In the genomic region with DNA sequence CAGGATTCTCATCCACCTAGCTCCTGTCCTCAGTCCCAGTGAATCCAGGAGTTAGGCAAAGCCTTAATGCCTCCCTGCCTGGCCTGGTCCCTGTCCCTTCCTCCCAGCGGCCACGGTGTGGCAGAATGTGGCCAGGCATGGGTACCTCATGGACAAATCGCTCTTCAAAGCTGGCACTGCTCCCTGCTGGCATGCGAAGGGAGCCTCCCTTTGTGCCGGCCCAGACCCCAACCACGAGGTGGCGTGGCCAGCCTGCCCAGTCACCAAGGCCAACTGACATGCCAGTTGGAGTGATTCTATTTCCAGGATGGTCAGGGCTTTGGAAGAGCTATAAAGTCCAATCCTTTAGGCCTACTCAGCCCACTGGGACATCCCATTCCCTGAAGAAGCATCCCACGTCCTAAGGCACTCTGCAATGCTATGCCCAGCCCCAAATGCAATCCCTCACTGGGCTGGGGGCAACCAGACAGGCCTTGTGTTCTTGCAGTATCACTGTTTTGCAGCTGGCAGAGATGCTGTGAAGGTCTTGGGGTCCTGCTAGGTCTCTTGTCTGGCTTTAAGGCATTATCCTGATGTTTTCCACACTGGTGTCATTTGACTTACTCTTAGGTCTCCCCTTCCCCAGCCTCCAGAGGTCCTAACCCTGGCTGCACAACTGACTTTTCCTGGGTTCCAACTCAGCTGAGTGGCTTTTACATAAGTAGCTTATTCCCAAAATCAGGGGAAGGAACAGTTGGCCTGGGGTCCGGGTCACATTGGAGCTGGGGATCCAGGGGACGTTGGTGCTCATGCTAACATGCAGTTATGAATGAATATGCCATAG, we compare ENCODE assay signal across 9 mouse cellular contexts. TPM values are rescaled to one million over a fixed set of nuclear protein-coding genes. Genes with fewer than 3 reads are reported as not detected.
A peak's percentile ranks its signal among the peaks of the same experiment; 100 is the strongest.
DNase-seq lines count a peak whose midpoint lies in the region; ATAC-seq and TF ChIP-seq lines count a peak whose summit lies in the region.
"Had no signal": no experiment of that assay in that cellular context is flagged by ENCODE, and none has a peak within 500 bp of the region (broad histone marks: within the 10 kb centered on the region; RNA-seq: fewer than 3 reads in every experiment).

No protein-coding gene starts in this region.

- no peak overlapping the region for H3K4me2 ChIP-seq in hindbrain, embryonic 12.5 days (replicated peaks)
- H3K4me2 ChIP-seq in CH12.LX (ENCODE audit: insufficient read depth, low read depth, poor library complexity, severe bottlenecking) = no peak overlapping the region
- H3K4me2 ChIP-seq in heart, embryonic 16.5 days (ENCODE audit: low read depth, low read length) = no peak overlapping the region

- peaks cover 6% of the 10 kb centered on the region; the same call in 1 of the 2 replicates for H3K36me3 ChIP-seq in hindbrain, embryonic 10.5 days
- H3K36me3 ChIP-seq in hindbrain, embryonic 12.5 days = no peaks in the 10 kb centered on the region
- H3K36me3 ChIP-seq in CH12.LX (replicated peaks in 1 of 2; ENCODE audit: control insufficient read depth in 1 of 2, insufficient read depth in 1 of 2, low read length in 1 of 2) = peaks cover 0 to 13% of the 10 kb centered on the region in 2 experiments
- H3K36me3 ChIP-seq in heart, embryonic 16.5 days (ENCODE audit: control insufficient read depth, insufficient read depth) = no peaks in the 10 kb centered on the region

- TF ChIP-seq EP300 in CH12.LX (IDR thresholded peaks at IDR 0.05; ENCODE audit: low read length) = no peak

- no peak overlapping the region for H3K9ac ChIP-seq in hindbrain, embryonic 12.5 days
- H3K9ac ChIP-seq in CH12.LX (ENCODE audit: insufficient read depth, low read depth) = no peak overlapping the region
- H3K9ac ChIP-seq in heart, embryonic 16.5 days (ENCODE audit: low read length) = 0 out of 2 replicates have a peak overlapping the region, but pooled peaks have one; percentile 18

- TF ChIP-seq RAD21 in CH12.LX (IDR thresholded peaks at IDR 0.05; ENCODE audit: low read depth, low read length) = peak; percentile 12

- dilution Hi-C loops in CH12.LX (cut with MboI; ENCODE audit: extremely low pct_ligation_motif_present, extremely low pct_unique_long_range_greater_than_20kb, low sequenced_read_pairs) = no loop called here

- peaks cover 67% of the 10 kb centered on the region for H3K4me1 ChIP-seq in hindbrain, embryonic 10.5 days (replicated peaks)
- H3K4me1 ChIP-seq in hindbrain, embryonic 12.5 days = peaks cover 32% of the 10 kb centered on the region
- H3K4me1 ChIP-seq in CH12.LX (ENCODE audit: control insufficient read depth in 1 of 2, insufficient read depth in 2 of 2) = peaks cover 0 to 6% of the 10 kb centered on the region in 2 experiments; a peak in 2 of 4 replicates
- H3K4me1 ChIP-seq in heart, embryonic 16.5 days (ENCODE audit: control insufficient read depth, insufficient read depth, low read length) = peaks cover 43% of the 10 kb centered on the region

- no peaks in the 10 kb centered on the region for H3K27me3 ChIP-seq in hindbrain, embryonic 10.5 days (ENCODE audit: insufficient read depth, poor library complexity, severe bottlenecking)
- no peaks in the 10 kb centered on the region for H3K27me3 ChIP-seq in hindbrain, embryonic 12.5 days
- H3K27me3 ChIP-seq in CH12.LX (replicated peaks) = peaks cover 34% of the 10 kb centered on the region
- no peaks in the 10 kb centered on the region for H3K27me3 ChIP-seq in heart, embryonic 16.5 days (ENCODE audit: control insufficient read depth, insufficient read depth, low read length)

- peak in 1 of 2 experiments; percentile 57; a peak in 2 of 4 replicates for TF ChIP-seq CTCF in CH12.LX (conservative IDR thresholded peaks at IDR 0.05 in 1 of 2, IDR thresholded peaks at IDR 0.05 in 1 of 2; ENCODE audit: low read depth in 2 of 2, low read length in 2 of 2)

- no peak overlapping the region for H3K4me3 ChIP-seq in hindbrain, embryonic 10.5 days
- H3K4me3 ChIP-seq in hindbrain, embryonic 12.5 days = no peak overlapping the region
- H3K4me3 ChIP-seq in CH12.LX (replicated peaks in 1 of 3; ENCODE audit: low read depth in 2 of 3, low read length in 2 of 3, poor library complexity in 1 of 3) = no peak overlapping the region
- H3K4me3 ChIP-seq in heart, embryonic 16.5 days (ENCODE audit: low read length) = no peak overlapping the region

- in situ Hi-C loops in CH12.LX (cut with MboI; ENCODE audit: low pct_ligation_motif_present, low pct_unique_long_range_greater_than_20kb, low sequenced_read_pairs) = loop anchor here (10.0 kb wide), 1 partner anchor 125 kb away; no protein-coding TSS in a partner anchor

- no peak for ATAC-seq in hindbrain, embryonic 12.5 days (ENCODE audit: low FRiP score)
- ATAC-seq in heart, embryonic 16.5 days (replicated peaks; ENCODE audit: extremely low read depth, insufficient read depth, low FRiP score) = 0 out of 2 replicates have a peak, but pooled peaks have one; percentile 25

- no peak for DNase-seq in hindbrain, embryonic 10.5 days (ENCODE audit: low spot score)
- no peak for DNase-seq in CH12.LX (ENCODE audit: extremely low read depth)
- DNase-seq in cerebellum, postnatal 36 days = peak; percentile 77 to 86
- DNase-seq in urinary bladder, adult 2 months (ENCODE audit: low spot score) = no peak
- no peak for DNase-seq in yolk sac, embryonic 10.5 days (ENCODE audit: low spot score)
- no peak for DNase-seq in embryo, embryonic 10 days (ENCODE audit: low spot score)
- DNase-seq: B cell, adult 2 months had no signal

- WGBS in hindbrain, embryonic 10.5 days = 87% methylated on average over 10 of the region's 10 CpGs
- 88% methylated on average over 10 of the region's 10 CpGs for WGBS in hindbrain, embryonic 12.5 days
- 71% methylated on average over 10 of the region's 10 CpGs for WGBS in heart, embryonic 16.5 days

- TF ChIP-seq POLR2A in CH12.LX (IDR thresholded peaks at IDR 0.05; ENCODE audit: low read depth, low read length) = no peak

- H3K79me2 ChIP-seq in CH12.LX (replicated peaks; ENCODE audit: control insufficient read depth, extremely low read depth, insufficient read depth, poor library complexity, severe bottlenecking) = no peaks in the 10 kb centered on the region

- H3K27ac ChIP-seq in hindbrain, embryonic 10.5 days = peak overlapping the region; percentile 31; the same call in 1 of the 2 replicates
- H3K27ac ChIP-seq in hindbrain, embryonic 12.5 days = no peak overlapping the region
- H3K27ac ChIP-seq in CH12.LX (ENCODE audit: insufficient read depth, low read depth) = no peak overlapping the region
- 0 out of 2 replicates have a peak overlapping the region, but pooled peaks have one; percentile 10 for H3K27ac ChIP-seq in heart, embryonic 16.5 days (ENCODE audit: low read length)

- no peaks in the 10 kb centered on the region for H3K9me3 ChIP-seq in hindbrain, embryonic 10.5 days
- no peaks in the 10 kb centered on the region for H3K9me3 ChIP-seq in hindbrain, embryonic 12.5 days (replicated peaks)
- H3K9me3 ChIP-seq in CH12.LX (replicated peaks; ENCODE audit: low read length) = no peaks in the 10 kb centered on the region
- H3K9me3 ChIP-seq in heart, embryonic 16.5 days (replicated peaks; ENCODE audit: control insufficient read depth, low read length) = no peaks in the 10 kb centered on the region

TF ChIP-seq in CH12.LX, 34 proteins besides CTCF, POLR2A, EP300 and RAD21:
- no peak for TF ChIP-seq MAX (IDR thresholded peaks at IDR 0.05; ENCODE audit: low read length)
- TF ChIP-seq SMC3 (IDR thresholded peaks at IDR 0.05; ENCODE audit: low read depth, low read length) = peak; percentile 39

RNA-seq across cellular contexts. Expression of a gene that starts 17.7 kb away (rescaled TPM):
- 17.7 and 19.7 TPM in 2 replicates for polyA plus RNA-seq in hindbrain, embryonic 10.5 days (2016; fragmentation: Nextera tagmentation; extraction: Ambion mirVana)
- 8.4 and 13.4 TPM in 2 replicates for polyA plus RNA-seq in hindbrain, embryonic 12.5 days (2016; fragmentation: Nextera tagmentation; extraction: Ambion mirVana)
- total RNA-seq in CH12.LX (2012; rRNA removed) (58.9 and 71.2 TPM in 2 replicates), CH12.LX (2014; rRNA removed) (60.7 and 70.8 TPM in 2 replicates)
- 7.5 and 8.3 TPM in 2 replicates for polyA plus RNA-seq in CH12.LX (2012; ENCODE audit: insufficient read length, low read depth)
- 14.2 and 20.0 TPM in 2 replicates for polyA plus RNA-seq in heart, embryonic 16.5 days (2015; fragmentation: Nextera tagmentation; extraction: Ambion mirVana)
- 76.2 and 102 TPM in 2 replicates for polyA plus RNA-seq in urinary bladder, adult 2 months (2012; rRNA removed)

RNA-seq across cellular contexts. Expression of a gene that starts 51.5 kb away (rescaled TPM):
- 1.1 and 3.0 TPM in 2 replicates for polyA plus RNA-seq in hindbrain, embryonic 10.5 days (2016; fragmentation: Nextera tagmentation; extraction: Ambion mirVana)
- 1.8 and 5.8 TPM in 2 replicates for polyA plus RNA-seq in hindbrain, embryonic 12.5 days (2016; fragmentation: Nextera tagmentation; extraction: Ambion mirVana)
- 1.5 and 3.1 TPM in 2 replicates for total RNA-seq in CH12.LX (2012; rRNA removed)
- total RNA-seq in CH12.LX (2014; rRNA removed) = 3.3 and 4.1 TPM in 2 replicates
- polyA plus RNA-seq in CH12.LX (2012; ENCODE audit: insufficient read length, low read depth) = 13.3 and 16.9 TPM in 2 replicates
- polyA plus RNA-seq in heart, embryonic 16.5 days (2015; fragmentation: Nextera tagmentation; extraction: Ambion mirVana) = 5.3 and 17.1 TPM in 2 replicates
- polyA plus RNA-seq in urinary bladder, adult 2 months (2012; rRNA removed) = 74.3 and 79.9 TPM in 2 replicates

Comparison
In these comparisons a context has a peak if more than half of its experiments do, and no peak if none do; other contexts are left out.
1. H3K27ac ChIP-seq: peak in hindbrain, embryonic 10.5 days (single experiment) and heart, embryonic 16.5 days (single experiment); none in hindbrain, embryonic 12.5 days (single experiment) and CH12.LX (single experiment).
2. DNase-seq: peak in cerebellum, postnatal 36 days (2 of 2); none in hindbrain, embryonic 10.5 days (single experiment), CH12.LX (single experiment), urinary bladder, adult 2 months (single experiment), yolk sac, embryonic 10.5 days (single experiment) and embryo, embryonic 10 days (single experiment).